Mouse (Mus musculus) macrophage (primary cell): Measurements from ENCODE around the gene Hist2h2ab. TPM values are rescaled to one million over a fixed set of nuclear protein-coding genes. Genes with fewer than 3 reads are reported as not detected.

Source experiments
- H3K27ac ChIP-seq: fragments of 350-480 bp; formaldehyde crosslinking; 2 replicates; pipeline ENCODE4 v1.9.0; 2021
- H3K36me3 ChIP-seq: fragments of 350-480 bp; formaldehyde crosslinking; 2 replicates; pipeline ENCODE4 v1.9.0; 2021; ENCODE audit errors: inconsistent target
- H3K4me3 ChIP-seq: fragments of 350-480 bp; formaldehyde crosslinking; 2 replicates; pipeline ENCODE4 v1.9.0; 2021; ENCODE audit errors: inconsistent target
- H3K79me2 ChIP-seq: fragments of 350-480 bp; formaldehyde crosslinking; 2 replicates; pipeline ENCODE4 v1.9.0; 2021; ENCODE audit errors: inconsistent target
- WGBS: methylation state at CpG from one replicate; pipeline ENCODE4 v1.1.7; 2026; ENCODE audit warnings: inconsistent platforms; ENCODE audit not compliant: missing documents; 5-methylcytosine and 5-hydroxymethylcytosine counted together
- polyA plus RNA-seq: library from polyadenylated mRNA; stranded (reverse); fragments of 250-400 nt; gene quantifications from 3 replicates; pipeline ENCODE4 v1.2.4, GENCODE M21; 2018; ENCODE audit warnings: inconsistent platforms

Gene Hist2h2ab
- polyA plus RNA-seq, 1 experiment from 2014 or later = not detected

DNA sequence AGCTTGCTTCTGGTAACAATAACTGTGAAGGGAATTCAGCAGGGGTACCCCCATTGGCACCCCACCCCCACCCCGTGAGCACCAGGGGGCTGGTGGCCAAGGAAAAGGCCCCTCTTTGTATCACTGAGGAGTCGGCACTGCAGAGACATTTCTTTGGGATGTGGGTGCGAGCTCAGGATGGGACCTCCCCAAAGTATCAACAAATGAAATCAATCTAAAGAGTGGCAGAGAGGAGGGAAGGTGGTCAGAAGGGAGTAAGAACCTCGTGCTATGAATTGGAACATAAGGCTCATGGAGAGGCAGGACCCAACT is 29.3 kb downstream of the Hist2h2ab start:
- Histone ChIP-seq H3K27ac (0 out of 2 replicates have a peak overlapping the region, but pooled peaks have one; percentile 62), H3K4me3 (peak overlapping the region; percentile 50; the same call in 1 of the 2 replicates)
- 100% methylated on average over 3 of the region's 4 CpGs for WGBS

DNA sequence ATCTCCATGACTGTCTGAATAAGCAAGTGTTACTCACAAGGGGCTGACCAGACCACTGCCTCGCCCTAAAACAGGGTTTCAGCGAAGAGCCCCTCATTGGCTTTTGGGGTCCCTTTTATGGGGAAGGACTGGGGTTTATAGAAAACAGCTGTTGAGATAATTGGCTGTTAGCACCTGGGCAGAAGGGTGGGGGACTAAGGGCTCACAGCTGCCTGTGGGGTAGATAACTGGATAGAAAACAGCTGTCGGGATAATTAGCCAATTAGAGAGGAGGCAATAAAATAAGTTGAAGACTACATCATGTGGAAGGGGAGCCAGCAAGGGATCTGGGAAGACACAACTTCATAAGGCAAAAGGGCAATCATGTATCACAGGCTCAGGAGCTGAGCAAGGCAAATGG is 31.2 kb downstream of the Hist2h2ab start:
- Histone ChIP-seq H3K27ac (peak overlapping the region; percentile 89), H3K36me3 (no peaks in the 10 kb centered on the region), H3K4me3 (no peak overlapping the region), H3K79me2 (peaks cover 21% of the 10 kb centered on the region; the same call in 1 of the 2 replicates)
- WGBS = 92% methylated on average over 3 of the region's 3 CpGs

More for the DNA sequence above, 29.3 kb downstream of the Hist2h2ab start:
- H3K36me3 ChIP-seq = no peaks in the 10 kb centered on the region
- H3K79me2 ChIP-seq = peaks cover 21% of the 10 kb centered on the region; the same call in 1 of the 2 replicates

DNA sequence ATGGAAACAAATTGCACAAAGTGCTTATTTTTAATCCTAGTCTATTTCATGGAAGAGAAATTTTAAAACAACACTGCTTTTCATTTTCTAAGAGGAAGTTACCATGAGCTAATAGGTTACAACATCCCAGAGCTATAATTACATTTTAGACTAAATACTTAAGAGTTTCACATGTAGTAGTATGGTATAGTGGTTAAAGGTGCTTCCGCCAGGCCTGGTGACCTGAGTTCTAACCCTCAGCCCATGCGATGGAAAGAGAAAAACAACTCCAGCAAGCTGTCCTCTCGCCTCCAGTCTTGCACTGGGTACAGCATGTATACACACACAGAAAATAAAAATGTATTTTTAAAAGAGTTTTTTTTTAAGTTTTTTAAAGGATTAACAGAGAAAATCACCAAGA is 32.1 kb downstream of the Hist2h2ab start:
- peak overlapping the region; percentile 89 for H3K27ac ChIP-seq
- WGBS = 22% methylated on average over 3 of the region's 3 CpGs
- peaks cover 21% of the 10 kb centered on the region; the same call in 1 of the 2 replicates for H3K79me2 ChIP-seq
- peak overlapping the region; percentile 2; the same call in 1 of the 2 replicates for H3K4me3 ChIP-seq
- H3K36me3 ChIP-seq = no peaks in the 10 kb centered on the region

DNA sequence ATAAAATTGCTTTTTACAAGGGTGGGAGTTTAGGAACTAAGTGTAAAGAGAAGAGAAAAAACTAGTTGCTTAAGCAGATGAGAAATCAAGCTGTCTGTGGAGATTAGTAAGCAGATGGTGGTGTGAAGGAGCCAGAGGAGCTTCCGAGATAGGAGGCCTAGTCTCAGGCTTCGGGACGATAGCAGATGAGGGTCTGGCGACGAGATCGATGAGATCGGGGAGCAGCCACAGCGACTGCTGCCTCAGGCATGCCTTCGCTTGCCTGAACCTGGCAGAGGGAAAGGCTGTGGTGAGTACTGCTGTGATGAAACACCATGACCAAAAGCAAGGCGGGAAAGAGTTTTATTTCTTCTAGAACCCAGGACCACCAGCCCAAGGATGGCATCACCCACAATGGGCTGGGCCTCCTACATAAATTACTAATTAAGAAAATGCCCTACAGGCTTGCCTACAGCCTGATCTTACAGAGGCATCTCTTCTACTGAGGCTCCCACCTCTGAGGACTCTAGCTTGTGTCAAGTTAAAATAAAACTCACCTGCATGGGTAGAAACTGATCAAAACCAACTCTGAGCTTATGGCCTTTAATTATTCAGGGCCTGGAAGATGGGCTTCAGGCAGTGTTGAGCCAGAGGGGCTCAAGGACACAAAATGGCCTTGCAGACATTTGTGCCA is 35.2 kb downstream of the Hist2h2ab start:
- Histone ChIP-seq H3K79me2 (no peaks in the 10 kb centered on the region), H3K36me3 (no peaks in the 10 kb centered on the region), H3K27ac (no peak overlapping the region), H3K4me3 (no peak overlapping the region)
- 94% methylated on average over 8 of the region's 10 CpGs for WGBS

DNA sequence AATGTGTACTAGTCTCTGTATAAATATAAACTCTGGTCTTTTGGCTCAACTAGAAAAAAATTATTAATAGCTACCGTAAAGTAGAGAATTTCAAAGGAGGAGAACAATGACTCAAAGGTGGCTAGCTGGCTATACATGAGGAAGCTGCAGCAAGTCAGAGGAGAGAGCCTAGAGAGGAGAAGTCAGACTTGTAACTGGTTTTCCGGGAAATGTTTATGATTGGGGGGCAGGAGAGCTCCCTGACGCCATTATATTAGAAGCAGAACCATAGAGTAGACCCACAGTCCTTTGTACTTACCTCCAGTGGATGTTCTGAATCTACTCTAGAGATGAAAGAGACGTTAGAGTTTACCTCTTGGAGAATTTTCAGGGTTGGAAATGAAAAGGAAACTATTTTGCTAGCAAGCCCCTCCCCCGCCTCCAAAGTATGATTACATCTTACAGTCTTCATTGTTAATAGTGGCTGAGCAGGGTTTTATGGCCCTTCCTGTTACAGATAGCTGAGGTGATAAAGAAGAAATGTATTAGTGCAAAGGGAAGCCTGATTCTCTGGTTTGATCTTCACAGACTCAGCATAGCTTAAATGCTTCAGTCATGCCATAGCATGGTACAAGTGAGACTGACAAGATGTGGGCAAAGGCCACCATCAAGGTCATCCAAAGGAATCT is 36.4 kb downstream of the Hist2h2ab start:
- Histone ChIP-seq H3K36me3 (no peaks in the 10 kb centered on the region), H3K4me3 (no peak overlapping the region), H3K27ac (peak overlapping the region; percentile 36), H3K79me2 (no peaks in the 10 kb centered on the region)
- WGBS = 37% methylated on average over 5 of the region's 5 CpGs

DNA sequence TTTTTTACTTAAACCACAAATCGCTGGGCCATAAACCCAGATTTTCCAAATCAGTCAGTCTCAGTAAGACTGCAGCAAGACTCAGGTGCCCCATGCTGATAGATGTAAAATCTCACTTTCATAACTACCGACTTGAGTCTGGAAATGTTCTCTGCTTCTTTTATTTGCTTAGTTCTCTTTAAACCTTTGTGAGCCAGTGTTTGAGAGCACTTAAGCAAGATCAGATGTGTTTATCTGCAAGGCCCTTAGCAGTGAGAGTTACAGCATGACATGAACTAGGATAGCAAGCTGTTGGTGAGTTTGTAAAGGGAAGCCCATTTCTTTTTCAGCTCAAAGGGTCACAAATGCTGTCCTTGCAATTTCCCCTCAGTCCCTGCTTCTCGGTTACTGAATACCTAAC is 37.5 kb downstream of the Hist2h2ab start:
- no peaks in the 10 kb centered on the region for H3K79me2 ChIP-seq
- H3K4me3 ChIP-seq = no peak overlapping the region
- no peaks in the 10 kb centered on the region for H3K36me3 ChIP-seq
- 94% methylated on average over 3 of the region's 3 CpGs for WGBS
- no peak overlapping the region for H3K27ac ChIP-seq

DNA sequence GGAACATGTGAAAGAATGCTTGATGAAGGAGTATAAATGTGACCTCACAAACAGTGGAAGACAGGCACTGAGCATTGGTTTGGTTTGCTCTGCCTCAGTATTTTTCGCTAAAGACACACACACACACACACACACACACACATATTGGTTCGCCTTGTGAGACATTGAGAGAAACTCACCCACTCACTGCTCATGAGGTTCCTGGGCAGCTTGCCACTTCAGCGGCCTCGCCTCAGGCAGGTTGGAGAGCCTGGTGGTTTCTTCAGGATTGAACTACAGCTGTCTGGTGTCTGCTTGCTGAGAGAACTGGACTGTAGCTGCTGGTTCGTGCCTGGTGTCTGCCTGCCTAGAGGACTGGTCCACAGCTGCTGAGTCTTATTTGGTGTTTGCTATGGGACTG is 40.6 kb downstream of the Hist2h2ab start:
- WGBS = 97% methylated on average over 5 of the region's 5 CpGs
- no peak overlapping the region for H3K27ac ChIP-seq

DNA sequence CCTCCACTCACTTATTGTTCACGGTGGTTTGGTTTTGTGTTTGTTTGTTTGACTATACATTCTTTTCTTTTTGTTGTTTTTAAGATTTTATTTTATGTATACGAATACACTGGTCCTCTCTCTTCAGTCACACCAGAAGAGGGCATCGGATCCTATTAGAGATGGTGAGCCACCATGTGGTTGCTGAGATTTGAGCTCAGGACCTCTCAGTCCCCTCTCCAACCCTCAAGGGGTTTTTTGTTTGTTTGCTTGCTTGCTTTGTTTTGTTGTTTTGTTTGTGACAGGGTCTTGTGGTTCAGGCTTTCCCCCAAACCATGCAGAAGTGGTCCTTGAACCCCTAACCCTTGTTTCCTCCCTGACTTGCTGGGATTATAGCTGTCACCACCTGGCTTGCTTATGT is 42.0 kb downstream of the Hist2h2ab start:
- Histone ChIP-seq H3K79me2 (no peaks in the 10 kb centered on the region; the same call in 1 of the 2 replicates), H3K4me3 (peak overlapping the region; percentile 51; the same call in 1 of the 2 replicates), H3K27ac (peak overlapping the region; percentile 95), H3K36me3 (no peaks in the 10 kb centered on the region)
- WGBS = 100% methylated on average over 1 of the region's 3 CpGs

More for the DNA sequence above, 40.6 kb downstream of the Hist2h2ab start:
- Histone ChIP-seq H3K36me3 (no peaks in the 10 kb centered on the region), H3K79me2 (no peaks in the 10 kb centered on the region; the same call in 1 of the 2 replicates), H3K4me3 (no peak overlapping the region)

DNA sequence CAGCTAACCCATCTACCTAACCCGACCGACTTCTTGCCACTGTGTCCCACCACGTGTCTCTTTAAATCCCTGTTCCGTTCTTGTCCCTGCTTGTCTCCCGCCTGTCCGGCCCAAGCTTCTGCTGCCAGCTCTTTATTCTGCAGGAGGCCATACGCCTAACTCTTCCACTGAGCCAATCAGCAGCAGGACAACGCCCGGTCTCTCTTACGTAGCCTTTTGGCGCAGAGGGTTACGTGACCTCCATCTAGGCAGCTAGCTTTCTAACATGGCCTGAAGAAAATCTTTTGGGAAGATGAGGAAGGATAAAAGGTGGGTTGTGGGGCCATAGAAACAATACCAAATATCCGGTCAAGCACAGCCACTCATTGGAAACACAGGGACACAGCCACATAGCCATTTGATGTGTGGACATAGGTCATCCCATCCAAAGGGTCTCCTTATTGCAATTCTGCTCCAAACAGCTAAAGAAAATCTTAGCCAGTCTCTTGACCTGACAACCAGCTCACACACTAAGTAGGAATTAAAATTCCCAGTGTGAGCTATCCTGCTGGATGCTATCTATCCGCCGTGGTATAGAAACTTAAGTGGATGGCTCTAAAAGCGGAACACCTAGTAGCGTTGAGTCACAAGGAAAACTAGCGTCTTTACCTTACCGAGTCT is 42.7 kb downstream of the Hist2h2ab start:
- 2% methylated on average over 19 of the region's 19 CpGs for WGBS
- no peaks in the 10 kb centered on the region; the same call in 1 of the 2 replicates for H3K79me2 ChIP-seq
- peak overlapping the region; percentile 95 for H3K27ac ChIP-seq
- peak overlapping the region; percentile 51 for H3K4me3 ChIP-seq
- H3K36me3 ChIP-seq = no peaks in the 10 kb centered on the region

DNA sequence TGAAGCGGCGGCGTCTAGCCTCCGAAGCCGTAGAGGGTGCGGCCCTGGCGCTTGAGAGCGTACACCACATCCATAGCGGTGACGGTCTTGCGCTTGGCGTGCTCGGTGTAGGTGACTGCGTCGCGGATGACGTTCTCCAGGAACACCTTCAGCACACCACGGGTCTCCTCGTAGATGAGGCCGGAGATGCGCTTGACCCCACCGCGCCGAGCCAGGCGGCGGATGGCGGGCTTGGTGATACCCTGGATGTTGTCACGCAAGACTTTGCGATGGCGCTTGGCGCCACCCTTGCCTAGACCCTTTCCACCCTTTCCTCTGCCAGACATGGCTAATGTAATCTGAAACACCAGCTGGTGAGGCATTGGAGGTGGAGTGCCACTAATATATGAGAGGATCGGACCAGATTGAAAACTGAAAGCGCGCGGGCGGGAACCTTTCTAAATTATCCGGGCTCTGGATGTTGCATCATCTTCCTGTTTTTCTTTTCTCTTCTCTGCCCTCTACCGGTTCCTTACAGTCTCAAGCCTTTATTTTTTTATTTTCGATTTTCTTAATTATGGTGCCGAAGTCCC is 43.4 kb downstream of the Hist2h2ab start, which contains the start of gene Hist2h4:
Hist2h4 (minus strand) TSS at position 333 of the 572 bp plus-strand sequence.
- 1% methylated on average over 40 of the region's 40 CpGs for WGBS
- H3K27ac ChIP-seq = peak within 1 kb of the TSS; percentile 95
- no peaks in the 10 kb centered on the region; the same call in 1 of the 2 replicates for H3K79me2 ChIP-seq
- peak within 1 kb of the TSS; percentile 51 for H3K4me3 ChIP-seq
- no peaks in the 10 kb centered on the region for H3K36me3 ChIP-seq

DNA sequence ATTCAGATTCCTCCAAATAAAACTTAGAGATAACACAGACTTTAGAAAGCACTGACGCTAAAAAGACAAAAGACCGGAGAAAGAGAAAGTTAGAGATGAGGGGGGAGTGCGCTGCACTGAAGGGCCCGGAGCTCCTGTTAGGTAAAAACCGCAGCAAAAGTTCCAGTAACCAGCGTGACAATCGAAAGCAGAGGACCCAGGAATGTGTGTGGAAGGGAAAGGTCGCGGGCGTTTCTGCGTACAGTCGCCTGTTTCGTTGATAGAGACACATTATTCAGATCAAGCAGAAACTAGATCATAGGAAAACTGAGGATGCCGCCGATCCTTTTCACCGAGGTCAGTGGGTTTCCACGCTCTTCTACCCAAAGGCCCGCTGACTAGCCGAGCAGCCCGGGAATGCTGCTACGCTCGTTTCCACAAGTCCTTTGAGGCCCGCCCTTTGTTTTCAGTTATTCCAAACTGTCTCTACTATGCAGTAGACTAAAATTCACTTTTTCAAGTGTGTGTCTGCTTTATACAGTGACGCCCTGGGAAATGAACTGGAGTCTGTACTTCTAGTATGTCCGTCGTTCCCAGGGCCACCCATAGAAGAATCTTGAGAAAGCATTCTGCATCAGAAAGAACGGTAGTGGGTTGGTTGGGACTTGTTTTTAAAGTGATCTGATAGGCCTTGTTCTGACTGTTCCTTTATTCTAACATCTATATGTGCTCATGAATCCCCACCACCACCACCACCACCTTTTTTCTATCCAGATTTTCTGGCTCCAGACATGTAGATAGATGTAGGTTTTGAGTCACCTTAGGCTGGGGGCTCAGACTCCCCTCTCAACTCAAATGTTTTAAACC is 44.1 kb downstream of the Hist2h2ab start:
- peak overlapping the region; percentile 51 for H3K4me3 ChIP-seq
- H3K27ac ChIP-seq = peak overlapping the region; percentile 95
- H3K36me3 ChIP-seq = no peaks in the 10 kb centered on the region
- WGBS = 3% methylated on average over 25 of the region's 27 CpGs
- H3K79me2 ChIP-seq = no peaks in the 10 kb centered on the region; the same call in 1 of the 2 replicates

DNA sequence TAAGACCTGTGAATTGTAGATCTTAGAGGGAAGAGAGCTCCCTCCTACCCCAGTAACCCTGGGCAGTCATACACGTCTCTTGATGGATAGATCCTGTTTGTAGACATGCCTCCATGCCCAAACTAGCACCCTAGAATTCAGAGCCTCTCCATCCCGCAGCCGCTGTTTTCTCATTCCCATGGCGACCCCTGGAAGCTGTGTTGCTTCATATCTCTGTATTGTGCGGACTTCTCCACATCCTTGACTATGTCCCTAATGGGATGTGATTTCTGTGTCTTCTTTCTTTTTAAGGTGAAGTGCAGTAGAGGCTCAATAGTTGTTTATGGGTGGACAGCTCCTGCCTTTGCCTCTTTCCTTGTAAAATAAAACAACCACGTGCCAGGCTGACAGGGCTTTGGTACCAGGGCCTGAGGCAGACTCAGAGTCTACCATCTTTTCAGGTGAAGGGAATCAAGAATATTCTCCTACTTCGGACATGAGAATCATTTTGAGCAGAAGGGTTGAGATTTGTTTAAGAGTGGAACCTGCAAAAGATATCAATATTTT is 44.8 kb downstream of the Hist2h2ab start:
- Histone ChIP-seq H3K4me3 (peak overlapping the region; percentile 51; the same call in 1 of the 2 replicates), H3K27ac (peak overlapping the region; percentile 95), H3K36me3 (no peaks in the 10 kb centered on the region), H3K79me2 (no peaks in the 10 kb centered on the region; the same call in 1 of the 2 replicates)
- 71% methylated on average over 7 of the region's 7 CpGs for WGBS

DNA sequence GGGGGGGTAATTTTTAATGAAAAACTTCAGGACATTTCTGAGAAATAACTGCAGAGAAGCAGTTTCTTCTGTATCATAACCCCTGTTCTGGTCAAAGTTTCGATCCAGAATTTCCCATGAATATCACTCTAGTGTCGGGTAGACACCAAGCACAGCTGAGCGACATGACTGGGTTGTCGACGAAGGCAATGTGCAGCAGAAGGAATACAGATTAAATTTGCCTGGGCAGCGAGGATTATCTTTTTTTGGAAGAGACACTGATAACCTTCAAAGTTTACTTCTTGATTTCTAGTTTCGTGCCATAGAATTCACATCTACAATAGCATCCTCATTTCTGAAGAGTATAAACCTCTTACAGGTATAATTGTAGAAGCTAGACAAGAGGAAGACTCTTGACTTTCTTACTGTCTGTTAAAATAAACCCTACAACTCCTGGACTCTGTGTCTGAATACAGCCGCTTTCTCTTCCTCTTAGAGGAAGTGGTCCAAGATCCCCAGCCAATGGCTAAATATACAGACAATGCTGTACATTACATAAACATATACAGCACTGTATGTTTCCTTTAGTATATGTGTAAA is 46.6 kb downstream of the Hist2h2ab start:
- Histone ChIP-seq H3K36me3 (no peaks in the 10 kb centered on the region), H3K79me2 (no peaks in the 10 kb centered on the region; the same call in 1 of the 2 replicates), H3K4me3 (no peak overlapping the region), H3K27ac (no peak overlapping the region)
- WGBS = 77% methylated on average over 8 of the region's 8 CpGs
